Mouse (Mus musculus): Measurements from ENCODE around the gene Fpgs. TPM values are rescaled to one million over a fixed set of nuclear protein-coding genes. Genes with fewer than 3 reads are reported as not detected.
A peak's percentile ranks its signal among the peaks of the same experiment; 100 is the strongest.

Gene Fpgs
- total RNA-seq (2022): 10 to 100 TPM; 10.8 to 22.2 (median 18.7) TPM

DNA sequence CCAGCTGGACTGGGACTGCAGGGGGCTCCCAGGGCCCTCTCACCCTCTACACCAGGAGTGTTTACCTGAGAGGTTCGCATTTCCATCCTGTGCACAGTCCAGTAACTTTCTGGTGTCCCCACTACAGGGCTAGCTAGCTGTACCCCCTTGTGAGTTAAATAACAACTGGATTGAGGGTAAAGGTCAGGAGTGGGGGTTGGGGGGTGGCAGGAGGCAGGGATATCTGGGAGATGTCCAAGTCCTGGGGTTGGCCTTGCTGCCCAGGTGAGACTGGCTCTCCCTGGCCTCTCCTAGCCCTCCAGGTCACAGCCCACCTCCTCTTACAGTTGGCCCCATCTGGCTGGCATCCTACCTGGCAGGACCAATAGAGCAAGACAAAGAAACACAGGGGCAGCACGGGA lies at the start of gene Fpgs:
TSS of gene Fpgs (minus strand) at position 125 of the 401 bp plus-strand sequence.
- DNase-seq: no peak

DNA sequence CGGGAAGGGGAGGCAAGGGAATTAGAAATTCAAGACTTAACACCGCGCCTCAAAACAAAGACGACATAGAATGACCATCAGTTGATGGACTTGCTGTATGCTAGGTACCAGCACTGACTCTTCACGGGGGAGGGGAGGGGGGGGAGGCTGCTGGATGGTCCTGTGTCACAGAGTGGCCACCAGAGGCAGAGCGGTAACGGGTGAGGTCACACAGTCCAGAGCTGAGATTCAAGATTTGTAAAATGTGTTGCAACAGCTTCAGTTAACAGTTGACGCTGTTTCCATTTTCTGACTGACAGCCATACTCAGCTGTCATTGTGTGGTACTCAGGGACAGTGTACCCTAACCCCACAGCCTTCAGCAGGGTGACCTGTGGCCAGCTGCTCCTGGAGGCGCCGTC lies 48.2 kb upstream of the Fpgs start:
- no peak for DNase-seq

DNA sequence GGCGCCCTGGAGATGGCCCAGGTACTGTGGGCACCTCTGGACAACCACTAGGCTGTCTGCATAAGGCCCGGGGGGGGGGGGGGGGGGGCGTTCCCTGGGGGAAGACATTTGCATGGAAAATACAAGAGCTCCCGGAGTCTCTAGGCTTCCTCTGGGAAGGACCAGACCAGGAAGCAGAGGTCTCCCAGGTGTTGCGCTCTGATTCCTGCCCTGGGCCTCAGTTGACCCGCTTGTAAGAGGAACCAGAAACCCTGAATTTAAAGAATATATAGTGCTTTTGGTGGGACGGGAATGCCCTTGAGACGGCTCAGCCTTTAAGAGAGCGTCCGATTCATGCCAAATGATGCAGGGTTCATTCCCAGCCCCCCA lies 47.7 kb upstream of the Fpgs start:
- no peak for DNase-seq

DNA sequence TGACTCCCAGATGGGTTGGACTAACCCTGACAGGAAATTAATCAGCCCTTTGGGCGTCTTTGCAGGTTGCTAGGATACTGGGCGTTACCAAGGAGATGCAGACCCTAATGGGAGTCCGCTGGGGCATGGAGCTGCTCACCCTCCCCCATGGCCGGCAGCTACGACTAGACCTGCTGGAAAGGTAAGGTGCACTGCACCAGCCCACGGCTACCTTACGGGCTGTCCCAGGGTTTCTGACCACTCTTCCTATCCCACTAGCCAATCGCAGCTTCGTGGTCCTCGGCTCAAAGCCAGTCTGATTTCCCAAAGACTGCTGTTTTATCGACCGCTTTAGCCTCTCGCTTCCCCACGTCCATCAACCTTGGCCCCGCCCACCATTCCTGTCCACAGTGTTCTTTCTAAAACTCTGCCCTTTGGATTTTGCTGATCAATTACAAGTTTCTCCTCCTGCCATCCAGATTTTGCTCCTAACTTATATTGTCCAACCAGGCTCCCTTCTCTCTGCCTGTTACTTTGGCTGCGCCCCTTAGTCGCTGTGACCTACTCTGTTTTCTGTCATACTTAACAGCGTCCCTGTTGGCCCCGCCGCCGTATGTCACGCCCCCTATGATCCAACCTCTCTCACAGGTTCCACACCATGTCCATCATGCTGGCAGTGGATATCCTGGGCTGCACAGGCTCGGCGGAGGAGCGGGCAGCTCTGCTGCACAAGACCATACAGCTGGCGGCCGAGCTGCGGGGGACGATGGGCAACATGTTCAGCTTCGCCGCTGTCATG lies 47.1 kb upstream of the Fpgs start:
- peak; percentile 70 for DNase-seq

DNA sequence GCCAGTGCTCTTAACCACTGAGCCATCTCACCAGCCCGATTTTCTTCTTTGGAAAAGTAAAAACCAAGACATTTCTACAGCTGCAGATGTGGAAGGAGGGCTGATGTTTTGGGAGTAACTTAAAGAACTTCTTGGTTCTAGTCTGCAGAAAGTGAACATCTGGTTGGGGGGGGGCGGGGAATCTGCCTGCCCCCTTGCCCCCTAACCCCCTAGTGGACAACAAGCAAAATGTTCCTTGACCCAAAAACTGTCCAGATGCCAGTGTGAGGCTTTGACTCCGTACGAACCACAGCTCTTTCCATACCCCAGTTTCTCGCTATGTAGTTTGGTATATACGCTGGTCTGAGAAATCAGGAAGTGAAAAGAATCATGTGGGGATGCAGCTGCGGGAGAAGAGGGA lies 46.3 kb upstream of the Fpgs start:
- DNase-seq: no peak

DNA sequence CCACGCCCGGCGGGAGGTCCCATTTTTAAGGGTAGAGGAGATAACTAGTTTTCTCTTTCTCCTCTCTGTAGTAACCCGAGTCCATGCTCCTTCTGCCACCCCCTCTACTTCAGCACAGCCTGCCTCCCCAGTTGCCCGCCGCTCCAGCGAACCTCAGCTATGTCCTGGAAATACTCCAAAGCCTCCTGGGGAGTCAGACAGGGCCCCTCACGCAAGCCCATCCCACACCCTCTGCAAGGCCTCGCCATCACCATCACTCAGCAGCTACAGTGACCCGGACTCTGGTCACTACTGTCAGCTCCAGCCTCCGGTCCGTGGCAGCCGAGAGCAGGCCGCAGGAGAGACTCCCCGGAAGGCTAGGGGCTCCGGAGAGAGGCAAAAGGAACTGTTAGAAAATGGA lies 45.1 kb upstream of the Fpgs start:
- DNase-seq: no peak

DNA sequence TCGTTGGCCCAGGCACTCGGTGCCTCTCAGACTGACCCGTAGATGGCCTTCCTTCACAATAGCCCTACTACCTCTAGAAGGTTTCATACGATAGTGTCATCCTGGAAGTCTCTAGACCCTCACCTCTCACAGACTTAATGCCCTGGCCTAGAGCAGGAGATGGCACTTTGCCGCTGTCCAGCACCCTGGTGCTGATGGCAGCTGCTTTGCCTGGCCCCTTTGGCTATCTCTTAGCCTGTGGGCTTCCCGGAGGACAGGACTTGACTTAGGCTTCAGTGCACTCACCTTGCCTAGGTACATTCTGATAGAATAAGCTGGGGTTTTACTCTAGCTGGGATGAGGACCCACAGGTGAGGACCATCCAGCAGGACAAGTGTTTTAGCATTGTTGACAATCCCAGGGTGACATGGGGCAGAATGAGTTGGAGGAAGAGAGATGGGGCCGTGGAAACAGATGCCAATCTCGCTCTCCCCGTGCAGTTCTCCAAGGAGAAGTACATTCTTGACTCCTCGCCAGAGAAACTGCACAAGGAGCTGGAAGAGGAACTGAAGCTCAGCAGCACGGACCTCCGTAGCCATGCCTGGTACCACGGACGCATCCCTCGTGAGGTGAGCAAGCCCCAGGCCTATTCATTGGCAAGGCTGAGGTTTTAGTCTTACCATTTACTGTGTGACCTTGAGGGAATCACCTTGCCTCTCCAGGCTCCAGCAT lies 40.5 kb upstream of the Fpgs start:
- no peak for DNase-seq

DNA sequence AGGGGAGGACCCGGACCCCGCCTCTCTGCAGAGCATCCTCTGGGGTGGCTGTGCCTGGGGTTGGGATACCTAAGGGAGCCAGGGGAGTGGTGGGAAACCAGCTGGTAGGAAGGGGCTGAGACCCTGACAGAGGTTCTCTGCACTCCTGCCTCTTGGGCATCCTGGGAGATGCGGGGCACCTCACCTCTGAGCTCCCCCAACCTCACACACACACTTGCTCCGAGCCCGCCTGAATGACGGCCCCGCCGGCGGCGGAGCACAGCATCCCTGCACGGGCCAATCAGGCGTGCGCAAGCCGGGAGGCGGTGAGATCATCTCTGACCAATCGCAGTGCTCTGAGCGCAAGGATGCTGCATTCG lies 38.2 kb upstream of the Fpgs start:
- DNase-seq: no peak

DNA sequence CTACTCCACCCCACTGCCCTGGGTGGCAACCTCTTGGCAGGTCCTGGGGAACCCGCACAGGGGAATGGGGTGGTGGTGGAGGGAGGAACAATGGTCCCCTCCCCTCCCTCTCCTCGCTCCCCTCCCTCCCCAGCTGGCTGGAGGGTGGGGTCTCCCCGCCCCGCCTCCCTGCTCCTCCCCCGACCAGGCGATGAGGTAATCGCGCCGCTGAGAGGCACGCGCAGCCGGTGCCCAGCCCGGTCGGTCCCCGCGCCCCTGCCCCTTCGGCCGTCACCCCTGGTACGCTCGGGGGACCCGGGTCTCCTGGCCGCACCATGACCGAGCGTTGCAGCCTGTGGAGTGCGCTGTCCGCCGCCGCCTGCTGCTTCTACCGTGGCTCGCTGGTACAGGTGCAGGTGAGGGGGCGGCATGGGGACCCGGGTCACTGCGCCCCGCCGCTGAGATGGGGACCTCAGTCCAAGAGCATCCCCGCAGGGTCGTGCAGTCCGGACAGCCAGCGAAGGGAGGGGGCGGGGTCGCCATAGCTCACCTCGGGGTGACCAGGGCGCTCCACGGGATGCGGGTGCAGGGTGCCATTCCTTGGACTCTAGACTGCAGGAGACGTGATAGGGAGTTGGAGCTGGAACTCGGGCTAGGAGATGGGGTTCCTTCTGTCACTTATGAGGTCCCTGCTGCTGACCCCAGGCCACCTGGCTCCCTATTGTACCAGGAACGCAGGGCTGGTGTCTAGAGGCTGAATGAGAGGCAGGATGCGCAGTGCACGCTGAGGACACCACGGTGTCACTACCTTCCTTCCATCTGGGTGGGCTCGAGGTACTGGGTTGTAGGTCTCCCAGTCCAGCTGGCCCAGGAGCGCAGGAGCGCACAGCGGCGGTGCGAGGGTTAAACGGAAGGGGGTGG lies 37.6 kb upstream of the Fpgs start:
- DNase-seq: no peak

DNA sequence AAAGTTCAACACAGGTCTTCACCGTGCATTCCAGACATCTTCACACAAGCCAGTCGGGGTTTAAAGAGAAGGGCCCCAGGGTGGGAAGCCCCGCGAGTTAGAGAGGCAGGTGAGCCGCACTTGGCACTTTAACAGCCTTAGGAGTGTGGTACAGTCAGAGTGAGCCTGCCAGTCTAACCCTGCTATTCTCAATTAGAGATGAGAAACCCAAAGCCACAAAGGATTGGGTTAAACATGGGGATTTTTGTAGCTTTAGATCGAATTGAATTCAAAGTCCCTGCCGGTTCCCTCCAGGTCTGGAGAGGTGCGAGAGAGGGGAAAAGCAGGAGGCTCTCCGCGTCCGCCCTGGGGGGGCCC lies 36.9 kb upstream of the Fpgs start, which contains the start of gene 6330409D20Rik:
TSS of gene 6330409D20Rik (minus strand) at position 101 of the 357 bp plus-strand sequence.
- no peak for DNase-seq

DNA sequence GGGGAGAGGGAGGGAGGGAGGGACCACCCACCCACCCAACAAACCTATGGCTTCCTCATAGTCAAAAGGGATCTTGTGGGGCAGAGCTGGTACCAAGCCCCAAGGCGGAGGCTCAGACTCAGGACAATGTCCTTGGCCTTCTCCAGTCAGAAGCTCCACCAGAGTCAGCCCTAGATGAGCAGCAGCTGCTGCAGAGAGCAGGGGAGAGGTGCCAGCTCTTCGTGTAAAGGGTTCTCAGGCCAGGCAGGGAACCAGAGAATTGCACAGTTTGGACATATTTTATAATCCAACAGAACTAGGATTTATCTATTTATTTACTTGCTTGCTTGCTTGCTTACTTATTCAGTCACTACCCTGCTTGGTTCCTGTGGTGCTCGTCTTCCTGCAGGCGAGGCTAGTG lies 35.4 kb upstream of the Fpgs start:
- no peak for DNase-seq

DNA sequence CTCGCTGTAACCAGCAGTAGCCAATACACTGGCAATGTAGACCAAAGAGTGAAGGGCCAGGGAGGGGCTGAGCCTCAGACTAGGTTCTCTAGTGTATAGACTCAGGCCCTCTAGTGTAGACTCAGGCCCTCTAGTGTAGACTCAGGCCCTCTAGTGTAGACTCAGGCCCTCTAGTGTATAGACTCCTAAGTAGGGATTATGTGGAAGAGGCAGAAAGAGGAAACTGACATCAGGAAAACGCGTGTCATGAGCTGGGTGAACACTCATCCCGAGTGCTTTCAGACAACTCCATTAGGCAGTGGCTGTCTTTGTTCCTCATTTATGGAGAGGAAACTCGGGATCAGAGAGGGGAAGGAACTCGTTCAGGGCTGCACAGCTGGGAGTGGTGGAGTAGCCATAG lies 33.1 kb upstream of the Fpgs start:
- DNase-seq: no peak

DNA sequence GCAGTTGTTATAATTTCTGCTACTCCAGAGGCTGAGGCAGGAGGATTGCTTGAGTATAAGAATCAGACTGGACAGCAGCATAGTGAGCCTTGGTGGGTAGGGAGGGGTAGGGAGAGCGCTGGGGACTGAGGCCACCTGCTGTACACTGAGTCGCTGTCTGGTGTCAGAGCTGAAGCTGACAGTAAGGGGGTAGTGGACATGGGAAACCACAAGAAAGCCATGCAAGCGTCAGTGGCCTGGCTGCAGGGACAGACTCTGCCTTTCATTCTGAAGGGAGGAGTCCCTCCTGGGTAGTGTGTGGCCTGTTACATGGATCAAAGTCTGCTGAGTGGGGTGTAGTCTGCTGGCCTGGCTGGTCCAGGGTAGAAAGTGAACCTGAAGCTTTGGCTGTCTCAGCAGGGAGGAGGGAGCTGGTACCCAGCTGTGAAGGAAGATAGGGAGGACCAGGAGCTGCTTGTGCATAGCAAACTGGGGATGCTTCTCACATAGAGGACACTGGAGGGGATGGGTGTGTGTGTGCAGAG lies 32.4 kb upstream of the Fpgs start:
- DNase-seq: no peak

DNA sequence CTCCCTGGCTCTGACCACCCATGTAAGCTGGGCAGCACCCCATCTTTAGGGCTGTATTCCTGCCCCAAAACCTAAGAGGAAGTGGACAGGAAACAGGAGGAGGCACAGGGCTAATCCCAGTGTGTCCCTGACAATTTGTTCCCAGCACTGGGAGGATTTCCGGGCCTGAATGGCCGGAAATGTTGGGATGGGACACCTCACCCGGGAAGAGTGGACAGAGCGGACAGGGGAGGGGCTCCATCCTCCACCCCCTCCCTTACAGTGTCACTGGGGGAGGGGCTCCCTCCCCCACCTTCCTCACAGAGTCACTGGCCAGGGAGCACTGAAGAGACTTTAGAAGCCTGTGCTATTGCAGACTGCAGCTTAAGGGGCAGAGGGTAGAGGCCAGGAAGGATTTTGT lies 31.0 kb upstream of the Fpgs start:
- DNase-seq: no peak

DNA sequence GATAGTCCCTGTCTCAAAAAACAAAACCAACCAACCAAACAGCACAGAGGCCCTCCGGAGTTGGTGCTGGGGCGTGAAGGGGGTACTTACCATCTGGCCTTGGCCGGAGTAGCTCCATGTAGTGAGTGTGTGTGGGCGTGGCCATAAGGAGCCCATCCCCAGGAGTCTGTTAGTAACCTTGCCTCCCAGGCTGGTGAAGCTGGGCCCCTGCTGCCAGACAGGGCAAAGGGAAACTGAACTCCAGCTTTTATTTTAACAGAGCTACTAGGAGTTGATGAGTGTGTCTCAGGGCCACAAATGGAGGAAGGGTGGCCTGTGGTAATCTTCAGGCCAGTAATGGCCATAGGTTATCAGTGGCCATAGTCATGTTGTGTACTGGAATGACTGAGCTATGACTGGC lies 30.5 kb upstream of the Fpgs start:
- DNase-seq: no peak

DNA sequence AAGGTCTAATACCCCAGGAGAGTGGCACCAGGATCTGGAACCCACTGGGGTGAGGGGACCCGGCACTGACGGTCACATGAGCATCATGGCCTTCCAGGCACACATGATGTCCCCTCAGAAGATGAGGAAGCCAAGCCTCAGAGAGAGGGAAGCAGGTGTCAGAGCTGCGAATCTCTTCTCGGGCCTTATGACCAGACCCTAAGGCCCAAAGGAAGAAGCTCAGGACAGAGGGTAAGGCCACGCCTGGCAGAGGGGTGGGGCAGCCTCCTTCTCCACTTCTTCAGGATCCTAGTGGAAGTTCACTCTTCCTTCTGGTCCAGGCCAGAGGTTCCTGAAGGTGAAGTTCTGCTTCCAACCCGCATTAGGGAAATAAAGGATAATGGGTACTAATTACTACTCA lies 28.8 kb upstream of the Fpgs start:
- no peak for DNase-seq

DNA sequence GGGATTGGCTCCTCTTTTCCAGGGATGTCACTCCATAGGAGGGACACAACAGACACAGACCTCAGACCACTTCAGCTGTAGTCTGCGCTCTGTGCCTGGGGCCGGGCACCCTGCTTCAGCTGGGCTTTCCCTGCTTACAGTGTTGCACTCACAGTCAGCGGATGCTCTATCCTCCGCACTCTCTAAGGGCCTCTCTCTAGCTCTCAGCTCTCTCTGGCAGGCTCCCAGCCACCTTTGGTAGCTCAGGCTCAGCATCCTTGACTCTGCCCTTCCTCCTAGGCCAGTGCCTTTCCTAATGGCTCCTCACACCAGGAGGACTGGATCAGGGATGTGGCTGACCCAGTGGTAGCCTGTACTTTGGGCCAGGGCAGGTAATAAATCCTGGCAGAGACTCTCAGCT lies 28.0 kb upstream of the Fpgs start:
- no peak for DNase-seq

DNA sequence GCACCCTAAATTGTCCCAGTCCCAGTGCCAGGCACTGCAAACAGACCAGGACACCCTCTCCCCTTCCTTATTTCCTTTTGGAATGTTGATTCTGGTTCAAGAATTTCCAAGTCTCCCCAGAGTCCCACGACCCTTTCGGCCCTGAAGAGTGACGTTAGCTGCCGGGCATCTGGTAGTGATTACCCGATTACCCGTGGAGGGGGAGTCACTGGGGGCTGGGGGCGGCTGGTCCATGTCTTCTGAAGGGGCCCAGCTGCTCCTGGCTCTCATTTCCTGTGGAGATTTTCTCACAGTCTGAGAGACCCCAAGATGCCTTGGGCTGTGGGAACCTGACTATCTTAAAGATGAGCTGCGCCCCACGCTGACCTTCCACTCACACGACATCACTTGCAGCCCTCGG lies 26.9 kb upstream of the Fpgs start:
- no peak for DNase-seq

DNA sequence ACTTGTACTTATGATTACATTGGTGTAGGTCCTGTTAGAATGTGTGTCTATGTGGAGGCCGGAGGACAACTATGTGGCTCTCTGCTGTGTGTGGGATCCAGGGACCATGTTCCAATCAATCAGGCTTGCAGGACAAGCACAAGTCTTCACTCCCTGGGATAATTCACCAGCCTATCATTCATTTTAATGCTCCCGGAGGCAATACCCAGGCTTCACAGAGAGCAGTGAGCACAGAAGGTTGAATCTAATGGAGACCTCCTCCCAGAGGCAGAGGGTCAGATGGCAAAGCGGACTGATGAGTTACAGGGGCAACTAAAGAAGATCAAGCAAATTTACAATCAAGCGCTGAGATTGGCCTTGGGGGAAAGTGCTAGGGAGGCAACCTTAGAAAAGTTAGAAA lies 25.6 kb upstream of the Fpgs start:
- DNase-seq: no peak

DNA sequence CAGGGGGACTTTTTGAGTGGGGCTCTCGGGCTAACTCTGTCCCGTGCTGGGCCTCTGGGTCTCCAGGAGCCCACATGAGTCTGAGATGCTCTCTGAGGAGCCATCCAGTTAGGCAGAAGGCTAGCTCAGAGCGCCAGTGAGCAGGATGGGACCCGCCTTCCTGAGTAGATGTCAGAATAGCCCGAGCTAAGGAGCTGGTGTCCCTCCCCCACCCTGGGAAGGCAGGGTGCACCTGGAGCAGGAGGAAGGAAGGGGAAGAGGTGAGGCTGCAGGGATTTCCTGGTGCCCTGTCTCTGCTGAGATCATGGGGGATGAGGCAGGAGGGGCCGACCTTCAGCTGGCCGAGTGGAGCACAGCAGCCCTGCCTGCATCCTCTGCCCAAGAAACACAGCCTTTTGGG lies 24.5 kb upstream of the Fpgs start:
- peak; percentile 60 for DNase-seq

DNA sequence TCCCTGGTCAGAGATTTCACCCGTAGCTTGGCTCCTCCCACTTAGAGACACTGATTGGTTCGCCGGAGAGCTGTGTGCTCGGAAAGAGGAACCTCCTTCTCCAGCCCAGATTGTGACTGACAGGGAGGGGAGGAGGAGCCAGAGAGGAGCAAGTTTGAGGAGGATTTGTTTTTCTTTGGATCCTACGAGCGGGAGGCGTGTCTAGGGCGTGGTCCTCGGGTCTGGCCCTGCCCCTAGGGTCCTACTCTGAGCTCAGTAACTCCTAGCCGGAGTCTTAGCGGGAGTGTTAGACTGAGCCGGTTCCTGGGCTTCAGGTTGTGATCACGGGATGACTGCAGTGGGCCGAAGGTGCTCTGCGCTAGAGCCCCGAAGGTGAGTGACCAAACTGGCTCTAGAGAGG lies 23.5 kb upstream of the Fpgs start:
- peak; percentile 95 for DNase-seq

DNA sequence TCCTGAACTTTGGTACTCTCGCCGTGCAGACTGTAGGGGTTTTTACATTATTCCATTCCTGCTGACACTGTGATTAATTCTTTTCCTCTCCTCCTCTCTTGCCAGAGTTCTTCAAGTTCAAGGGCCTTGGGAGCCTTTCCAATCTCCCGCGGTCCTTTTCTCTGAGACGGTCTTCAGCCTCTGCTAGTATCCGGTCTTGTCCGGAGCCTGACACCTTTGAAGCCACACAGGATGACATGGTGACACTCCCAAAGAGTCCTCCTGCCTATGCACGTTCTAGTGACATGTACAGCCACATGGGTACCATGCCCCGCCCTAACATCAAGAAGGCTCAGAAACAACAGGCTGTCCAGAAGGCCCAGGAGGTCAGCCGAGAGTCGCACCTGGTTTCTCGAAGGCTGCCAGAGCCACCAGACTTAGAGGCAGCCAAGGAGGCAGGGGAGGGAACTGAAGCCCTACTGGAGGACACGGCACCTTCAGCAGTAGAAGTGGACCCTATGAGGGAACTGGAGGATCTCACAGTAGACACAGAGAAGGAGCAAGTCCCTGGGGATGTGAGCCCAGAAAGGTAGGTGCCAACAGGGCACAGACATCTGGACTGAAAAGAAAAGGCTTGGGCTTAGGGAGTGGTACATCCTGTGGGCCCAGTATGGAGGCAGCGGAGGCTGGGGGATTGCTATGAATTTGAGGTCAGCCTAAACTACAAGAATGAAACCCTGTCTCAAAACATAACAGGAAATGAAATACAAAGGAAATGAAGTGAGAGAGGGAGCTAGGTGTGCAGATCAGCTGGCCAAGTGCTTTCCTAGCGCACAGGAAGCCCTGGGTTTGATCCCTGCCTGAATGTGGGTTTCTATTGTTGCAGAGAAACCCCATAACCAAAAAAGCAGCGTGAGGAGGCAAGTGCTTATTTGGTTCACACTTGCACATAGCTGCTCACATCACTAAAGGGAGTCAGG lies 21.2 kb upstream of the Fpgs start:
- no peak for DNase-seq
